Mouse (Mus musculus) megakaryocyte, embryonic 14.5 days (primary cell): ENCODE results near the gene BC048562.

Experiments used
- FLI1 ChIP-seq: IDR thresholded peaks from 2 replicates; pipeline ENCODE4 v1.6.1; 2012; ENCODE audit warnings: low read length, inconsistent platforms, mixed read lengths
- GATA1 ChIP-seq: IDR thresholded peaks from 3 replicates; pipeline ENCODE4 v1.6.1; 2012; ENCODE audit warnings: mixed read lengths, low read length, inconsistent platforms, borderline replicate concordance

- TF ChIP-seq GATA1 (no peak), FLI1 (no peak)
These were observed 43.6 kb downstream of the BC048562 start, which contains the start of gene Lamb2 for GRCm38 (mm10) chr9:108479721-108480351.
